Mouse (Mus musculus) left cerebral cortex, postnatal 4 days (tissue): ENCODE data around the gene Rhbg. TPM values are rescaled to one million over a fixed set of nuclear protein-coding genes. Genes with fewer than 3 reads are reported as not detected.
A peak's percentile ranks its signal among the peaks of the same experiment; 100 is the strongest.
"Not testable (repeated sequence)": the region's sequence is repeated elsewhere in the genome, so short reads cannot be mapped to it uniquely, and the experiment has no call there.

Source experiments
- DNase-seq: peaks from one replicate; pipeline ENCODE4 v3.0.0-alpha.2; 2022
- intact Hi-C: fragments of 180-260 bp; cut with DNase I; formaldehyde crosslinking; loops from one replicate; pipeline ENCODE4 v1.15.1; 2025
- total RNA-seq, 2 experiments: library from RNA; stranded (reverse); gene quantifications; 2 replicates each; pipeline ENCODE4 v1.2.3; 2021

Rhbg gene
- 1 to 10 TPM in 1 of 2 experiments, under 1 TPM in 1; 0.46 to 1.4 TPM for total RNA-seq

- DNase-seq: no peak
- intact Hi-C loops: no loop called here
Observed at GRCm38 (mm10) chr3:88254268-88254926, at the start of gene Rhbg. Gene Rhbg, minus strand, starts transcription at chr3:88254709.

GRCm38 (mm10) chr3:88299172-88299571 lies 44.7 kb upstream of the Rhbg start:
- intact Hi-C loops: no loop called here

GRCm38 (mm10) chr3:88297321-88297851 lies 42.9 kb upstream of the Rhbg start:
- intact Hi-C loops: no loop called here
- DNase-seq: no peak

More at GRCm38 (mm10) chr3:88299172-88299571, 44.7 kb upstream of the Rhbg start:
- no peak for DNase-seq

- DNase-seq: peak; percentile 97
- intact Hi-C loops: no loop called here
Observed at GRCm38 (mm10) chr3:88296561-88297318, 42.2 kb upstream of the Rhbg start, which contains the start of the genes Tsacc and Cct3. Gene Tsacc, minus strand, starts transcription at chr3:88296999. Gene Cct3, plus strand, starts transcription at chr3:88297116.

GRCm38 (mm10) chr3:88296110-88296560 lies 41.6 kb upstream of the Rhbg start:
- intact Hi-C loops: no loop called here

GRCm38 (mm10) chr3:88295272-88295671 lies 40.8 kb upstream of the Rhbg start:
- intact Hi-C loops, DNase-seq: not testable (repeated sequence)

More at GRCm38 (mm10) chr3:88296110-88296560, 41.6 kb upstream of the Rhbg start:
- DNase-seq: peak; percentile 24

- intact Hi-C loops: no loop called here
- DNase-seq: peak; percentile 23
Observed at GRCm38 (mm10) chr3:88291970-88292369, 37.5 kb upstream of the Rhbg start.

GRCm38 (mm10) chr3:88288133-88288713 lies 33.7 kb upstream of the Rhbg start:
- DNase-seq, intact Hi-C loops: not testable (repeated sequence)

GRCm38 (mm10) chr3:88287110-88287509 lies 32.6 kb upstream of the Rhbg start, which contains the start of gene Gm38392:
Gene Gm38392, minus strand, starts transcription at chr3:88287210.
- no peak for DNase-seq
- intact Hi-C loops: no loop called here

- intact Hi-C loops, DNase-seq: not testable (repeated sequence)
Observed at GRCm38 (mm10) chr3:88285565-88285895, 31.0 kb upstream of the Rhbg start.

GRCm38 (mm10) chr3:88284815-88285564 lies 30.5 kb upstream of the Rhbg start:
- intact Hi-C loops, DNase-seq: not testable (repeated sequence)

GRCm38 (mm10) chr3:88281141-88281916 lies 26.8 kb upstream of the Rhbg start:
- intact Hi-C loops: not testable (repeated sequence)

GRCm38 (mm10) chr3:88280035-88280434 lies 25.5 kb upstream of the Rhbg start:
- intact Hi-C loops: no loop called here
- DNase-seq: no peak

More at GRCm38 (mm10) chr3:88281141-88281916, 26.8 kb upstream of the Rhbg start:
- not testable (repeated sequence) for DNase-seq

- DNase-seq: peak; percentile 33
- intact Hi-C loops: no loop called here
Observed at GRCm38 (mm10) chr3:88276529-88277143, 22.1 kb upstream of the Rhbg start.

GRCm38 (mm10) chr3:88276121-88276520 lies 21.6 kb upstream of the Rhbg start:
- intact Hi-C loops: no loop called here
- no peak for DNase-seq

- intact Hi-C loops: no loop called here
- no peak for DNase-seq
Observed at GRCm38 (mm10) chr3:88274002-88274401, 19.5 kb upstream of the Rhbg start.

GRCm38 (mm10) chr3:88271859-88272258 lies 17.4 kb upstream of the Rhbg start:
- intact Hi-C loops: no loop called here

GRCm38 (mm10) chr3:88271298-88271697 lies 16.8 kb upstream of the Rhbg start:
- intact Hi-C loops, DNase-seq: not testable (repeated sequence)

More at GRCm38 (mm10) chr3:88271859-88272258, 17.4 kb upstream of the Rhbg start:
- no peak for DNase-seq

GRCm38 (mm10) chr3:88268991-88269390 lies 14.5 kb upstream of the Rhbg start:
- intact Hi-C loops: no loop called here
- no peak for DNase-seq
